Mouse (Mus musculus): Measurements from ENCODE around the gene Pdzk1.

DNA sequence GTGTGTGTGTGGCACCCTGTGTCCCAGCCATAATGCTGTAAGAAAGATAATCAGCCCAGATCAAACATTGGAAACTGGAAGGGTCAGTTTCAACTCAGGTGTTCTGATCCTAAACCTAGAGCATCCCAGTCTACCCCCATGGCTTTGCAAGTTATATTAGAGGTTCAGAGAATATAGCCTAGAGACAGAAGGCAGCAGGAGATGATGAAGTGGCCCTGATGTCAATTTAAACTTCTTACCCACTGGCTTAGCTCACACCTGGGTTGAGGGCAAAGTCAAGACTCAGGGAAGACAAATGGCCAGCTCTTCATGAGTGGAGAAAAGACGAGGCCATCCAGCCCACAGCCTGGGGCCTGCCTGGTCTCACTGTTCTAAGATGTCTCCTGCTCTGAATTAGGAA, at the start of gene Pdzk1, which contains the start of gene Cd160:
- TF ChIP-seq E2F4 (IDR thresholded peaks at IDR 0.05; ENCODE audit: borderline replicate concordance, low read depth, low read length) (no peak), GATA1 (IDR thresholded peaks at IDR 0.05; ENCODE audit: low read depth, low read length) (no peak), MAX (IDR thresholded peaks at IDR 0.05; ENCODE audit: low read length) (no peak), CHD2 (IDR thresholded peaks at IDR 0.05; ENCODE audit: low read length) (no peak), POLR2A (IDR thresholded peaks at IDR 0.05; ENCODE audit: control insufficient read depth in 1 of 2, insufficient read depth in 1 of 2, low read depth in 1 of 2, low read length in 2 of 2, poor library complexity in 1 of 2) (no peak), BHLHE40 (IDR thresholded peaks at IDR 0.05; ENCODE audit: borderline replicate concordance, low read depth, low read length) (no peak), CTCF (IDR thresholded peaks at IDR 0.05 in 2 of 3, conservative IDR thresholded peaks at IDR 0.05 in 1 of 3; ENCODE audit: control insufficient read depth in 1 of 3, insufficient read depth in 1 of 3, low read depth in 2 of 3, low read length in 3 of 3, poor library complexity in 1 of 3, severe bottlenecking in 1 of 3) (no peak), EP300 (IDR thresholded peaks at IDR 0.05; ENCODE audit: low read depth in 1 of 2, low read length in 2 of 2) (0 out of 4 replicates have a peak, but pooled peaks of 1 of the 2 experiments have one; percentile 11)
